Mouse (Mus musculus): ENCODE data around the gene Myh9. TPM values are rescaled to one million over a fixed set of nuclear protein-coding genes. Genes with fewer than 3 reads are reported as not detected.

Gene Myh9
- total and polyA plus RNA-seq, 2 experiments from 2014 or later: 17.5 to 63.6 TPM

DNA sequence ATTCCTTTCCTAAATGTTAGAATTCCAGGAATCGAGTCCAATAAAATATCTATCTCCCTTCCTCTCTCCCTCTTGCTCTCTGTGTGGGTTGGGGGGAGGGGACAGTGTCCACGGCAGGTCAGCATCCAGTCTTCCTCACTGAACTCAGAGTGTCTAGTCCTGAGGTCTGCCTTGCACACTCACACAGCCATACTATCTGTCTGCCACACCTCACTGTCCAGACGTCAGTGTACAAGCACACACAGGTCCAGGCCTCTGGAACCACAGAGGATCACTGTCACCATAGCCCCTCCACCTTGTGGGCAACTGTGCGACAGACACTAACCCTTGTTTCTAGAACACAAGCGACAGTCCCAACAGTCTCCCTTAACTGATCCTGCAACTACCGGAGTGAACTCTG lies 18.8 kb downstream of the Myh9 start:
- no peak for DNase-seq (ENCODE audit: low spot score)
- Histone ChIP-seq H3K4me2 (ENCODE audit: low read depth, low read length) (no peak overlapping the region), H3K4me3 (ENCODE audit: low read depth, low read length) (no peak overlapping the region), H3K4me1 (ENCODE audit: control insufficient read depth, insufficient read depth) (peaks cover 81% of the 10 kb centered on the region), H3K27me3 (ENCODE audit: control insufficient read depth, insufficient read depth, low read length) (no peaks in the 10 kb centered on the region), H3K36me3 (replicated peaks; ENCODE audit: control insufficient read depth, insufficient read depth, low read length) (no peaks in the 10 kb centered on the region), H3K9ac (replicated peaks; ENCODE audit: low read depth, low read length) (no peak overlapping the region), H3K27ac (ENCODE audit: low read depth) (peak overlapping the region; percentile 81), H3K9me3 (replicated peaks; ENCODE audit: control insufficient read depth, low read length) (no peaks in the 10 kb centered on the region)
- no peak for TF ChIP-seq EP300 (IDR thresholded peaks at IDR 0.05; ENCODE audit: low read depth)
- no peak for TF ChIP-seq CTCF (IDR thresholded peaks at IDR 0.05; ENCODE audit: low read depth)
- 29% methylated on average over 6 of the region's 6 CpGs for WGBS
- ATAC-seq (ENCODE audit: insufficient read depth, low read depth): no peak

- peak overlapping the region; percentile 81 for H3K27ac ChIP-seq (ENCODE audit: low read depth)
- H3K9me3 ChIP-seq (replicated peaks; ENCODE audit: control insufficient read depth, low read length): no peaks in the 10 kb centered on the region
- no peak overlapping the region for H3K4me3 ChIP-seq (ENCODE audit: low read depth, low read length)
- ATAC-seq (ENCODE audit: insufficient read depth, low read depth) (no peak), DNase-seq (ENCODE audit: low spot score) (no peak)
- H3K9ac ChIP-seq (replicated peaks; ENCODE audit: low read depth, low read length): no peak overlapping the region
- H3K36me3 ChIP-seq (replicated peaks; ENCODE audit: control insufficient read depth, insufficient read depth, low read length): no peaks in the 10 kb centered on the region
- TF ChIP-seq EP300 (IDR thresholded peaks at IDR 0.05; ENCODE audit: low read depth): no peak
- no peak for TF ChIP-seq CTCF (IDR thresholded peaks at IDR 0.05; ENCODE audit: low read depth)
- H3K4me2 ChIP-seq (ENCODE audit: low read depth, low read length): no peak overlapping the region
- 34% methylated on average over 2 of the region's 2 CpGs for WGBS
- H3K4me1 ChIP-seq (ENCODE audit: control insufficient read depth, insufficient read depth): peaks cover 80% of the 10 kb centered on the region
- H3K27me3 ChIP-seq (ENCODE audit: control insufficient read depth, insufficient read depth, low read length): no peaks in the 10 kb centered on the region
Measured at GRCm38 (mm10) chr15:77822671-77823070, 19.3 kb downstream of the Myh9 start.

DNA sequence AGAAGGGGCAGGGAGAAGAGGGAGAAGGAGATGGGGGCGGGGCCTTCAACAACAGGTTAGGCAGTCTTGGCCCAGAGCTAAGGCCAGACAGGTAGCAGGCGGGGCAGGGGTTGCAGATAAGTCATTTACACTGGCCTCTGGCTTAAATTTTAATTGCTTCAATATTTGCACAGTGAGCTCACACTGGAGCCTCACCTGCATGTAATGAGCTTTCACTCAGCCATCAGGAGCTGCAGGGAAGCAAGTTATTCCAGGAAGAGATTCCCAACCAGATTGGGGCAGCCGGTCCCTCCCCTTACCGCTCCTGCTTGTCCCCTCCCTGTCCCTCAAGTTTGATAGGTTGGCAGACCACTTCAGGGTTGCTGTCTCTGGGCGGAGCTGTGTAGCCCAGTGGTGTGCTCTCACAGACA lies 19.9 kb downstream of the Myh9 start:
- no peaks in the 10 kb centered on the region for H3K9me3 ChIP-seq (replicated peaks; ENCODE audit: control insufficient read depth, low read length)
- 34% methylated on average over 5 of the region's 5 CpGs for WGBS
- H3K4me1 ChIP-seq (ENCODE audit: control insufficient read depth, insufficient read depth): peaks cover 80% of the 10 kb centered on the region
- H3K27ac ChIP-seq (ENCODE audit: low read depth): peak overlapping the region; percentile 81
- H3K4me2 ChIP-seq (ENCODE audit: low read depth, low read length): no peak overlapping the region
- no peak for ATAC-seq (ENCODE audit: insufficient read depth, low read depth)
- no peak overlapping the region for H3K4me3 ChIP-seq (ENCODE audit: low read depth, low read length)
- DNase-seq (ENCODE audit: low spot score): no peak
- 0 out of 2 replicates have a peak overlapping the region, but pooled peaks have one; percentile 2 for H3K9ac ChIP-seq (replicated peaks; ENCODE audit: low read depth, low read length)
- no peak for TF ChIP-seq CTCF (IDR thresholded peaks at IDR 0.05; ENCODE audit: low read depth)
- no peak for TF ChIP-seq EP300 (IDR thresholded peaks at IDR 0.05; ENCODE audit: low read depth)
- no peaks in the 10 kb centered on the region for H3K36me3 ChIP-seq (replicated peaks; ENCODE audit: control insufficient read depth, insufficient read depth, low read length)
- H3K27me3 ChIP-seq (ENCODE audit: control insufficient read depth, insufficient read depth, low read length): no peaks in the 10 kb centered on the region

- H3K27ac ChIP-seq (ENCODE audit: low read depth): peak overlapping the region; percentile 81
- H3K36me3 ChIP-seq (replicated peaks; ENCODE audit: control insufficient read depth, insufficient read depth, low read length): no peaks in the 10 kb centered on the region
- H3K4me3 ChIP-seq (ENCODE audit: low read depth, low read length): no peak overlapping the region
- H3K9ac ChIP-seq (replicated peaks; ENCODE audit: low read depth, low read length): 0 out of 2 replicates have a peak overlapping the region, but pooled peaks have one; percentile 20
- ATAC-seq (ENCODE audit: insufficient read depth, low read depth) (peak; percentile 18; the same call in 1 of the 2 replicates), DNase-seq (ENCODE audit: low spot score) (no peak)
- TF ChIP-seq CTCF (IDR thresholded peaks at IDR 0.05; ENCODE audit: low read depth) (no peak), EP300 (IDR thresholded peaks at IDR 0.05; ENCODE audit: low read depth) (no peak)
- 16% methylated on average over 7 of the region's 7 CpGs for WGBS
- H3K9me3 ChIP-seq (replicated peaks; ENCODE audit: control insufficient read depth, low read length): no peaks in the 10 kb centered on the region
- no peaks in the 10 kb centered on the region for H3K27me3 ChIP-seq (ENCODE audit: control insufficient read depth, insufficient read depth, low read length)
- H3K4me1 ChIP-seq (ENCODE audit: control insufficient read depth, insufficient read depth): peaks cover 83% of the 10 kb centered on the region
- peak overlapping the region; percentile 6; the same call in 1 of the 2 replicates for H3K4me2 ChIP-seq (ENCODE audit: low read depth, low read length)
Measured at GRCm38 (mm10) chr15:77821424-77821823, 20.6 kb downstream of the Myh9 start.

GRCm38 (mm10) chr15:77820480-77821163 lies 21.4 kb downstream of the Myh9 start:
- ATAC-seq (ENCODE audit: insufficient read depth, low read depth) (no peak), DNase-seq (ENCODE audit: low spot score) (no peak)
- WGBS: 7% methylated on average over 3 of the region's 3 CpGs
- Histone ChIP-seq H3K4me2 (ENCODE audit: low read depth, low read length) (peak overlapping the region; percentile 2; the same call in 1 of the 2 replicates), H3K9ac (replicated peaks; ENCODE audit: low read depth, low read length) (0 out of 2 replicates have a peak overlapping the region, but pooled peaks have one; percentile 20), H3K4me3 (ENCODE audit: low read depth, low read length) (no peak overlapping the region), H3K9me3 (replicated peaks; ENCODE audit: control insufficient read depth, low read length) (no peaks in the 10 kb centered on the region), H3K27ac (ENCODE audit: low read depth) (peak overlapping the region; percentile 81), H3K4me1 (ENCODE audit: control insufficient read depth, insufficient read depth) (peaks cover 85% of the 10 kb centered on the region), H3K36me3 (replicated peaks; ENCODE audit: control insufficient read depth, insufficient read depth, low read length) (no peaks in the 10 kb centered on the region), H3K27me3 (ENCODE audit: control insufficient read depth, insufficient read depth, low read length) (no peaks in the 10 kb centered on the region)
- TF ChIP-seq EP300 (IDR thresholded peaks at IDR 0.05; ENCODE audit: low read depth): no peak
- no peak for TF ChIP-seq CTCF (IDR thresholded peaks at IDR 0.05; ENCODE audit: low read depth)

Measured in heart, postnatal 0 days (tissue).